Mouse (Mus musculus) midbrain, embryonic 13.5 days (tissue): ENCODE results near the gene Eaf1. TPM values are rescaled to one million over a fixed set of nuclear protein-coding genes. Genes with fewer than 3 reads are reported as not detected.

Experiments
- ATAC-seq: fragments of 200-750 bp; cut with Nextera tagmentation; 2 replicates; pipeline ENCODE4 v1.8.0; 2017; ENCODE audit warnings: mild to moderate bottlenecking, moderate TSS enrichment, moderate library complexity
- H3K27ac ChIP-seq: fragments of 300-500 bp; sonication (generic); 2 replicates; pipeline ENCODE4 v1.5.1; 2015; ENCODE audit warnings: inconsistent platforms, mild to moderate bottlenecking, moderate library complexity
- H3K27me3 ChIP-seq: fragments of 300-500 bp; sonication (generic); 2 replicates; pipeline ENCODE4 v1.6.1; 2015; ENCODE audit warnings: mild to moderate bottlenecking, inconsistent platforms
- H3K36me3 ChIP-seq: fragments of 300-500 bp; sonication (generic); 2 replicates; pipeline ENCODE4 v1.6.1; 2015; ENCODE audit warnings: mild to moderate bottlenecking, inconsistent platforms
- H3K4me1 ChIP-seq: fragments of 300-500 bp; sonication (generic); replicated peaks from 2 replicates; pipeline ENCODE4 v1.6.1; 2015; ENCODE audit warnings: inconsistent platforms
- H3K4me2 ChIP-seq: fragments of 300-500 bp; sonication (generic); replicated peaks from 2 replicates; pipeline ENCODE4 v1.6.1; 2015; ENCODE audit warnings: moderate library complexity, mild to moderate bottlenecking, inconsistent platforms
- H3K4me3 ChIP-seq: fragments of 300-500 bp; sonication (generic); replicated peaks from 2 replicates; pipeline ENCODE4 v1.5.1; 2015; ENCODE audit warnings: mild to moderate bottlenecking, inconsistent platforms
- H3K9ac ChIP-seq: fragments of 300-500 bp; sonication (generic); replicated peaks from 2 replicates; pipeline ENCODE4 v1.6.1; 2015; ENCODE audit warnings: mild to moderate bottlenecking, inconsistent platforms
- H3K9me3 ChIP-seq: fragments of 300-500 bp; sonication (generic); 2 replicates; pipeline ENCODE4 v1.6.1; 2016; ENCODE audit warnings: mild to moderate bottlenecking, inconsistent platforms
- WGBS: fragments of 180-500 bp; shearing (Covaris S2); methylation state at CpG from one replicate; pipeline ENCODE4 v1.1.7; 2015; 5-methylcytosine and 5-hydroxymethylcytosine counted together
- polyA plus RNA-seq: library from polyadenylated mRNA; unstranded; fragments of >200 nt; fragmentation: Nextera tagmentation; extraction: Ambion mirVana; gene quantifications from 2 replicates; pipeline ENCODE4 v1.2.1, GENCODE M21; 2015

The Eaf1 gene
- polyA plus RNA-seq, 1 experiment from 2014 or later: 12.2 TPM

DNA sequence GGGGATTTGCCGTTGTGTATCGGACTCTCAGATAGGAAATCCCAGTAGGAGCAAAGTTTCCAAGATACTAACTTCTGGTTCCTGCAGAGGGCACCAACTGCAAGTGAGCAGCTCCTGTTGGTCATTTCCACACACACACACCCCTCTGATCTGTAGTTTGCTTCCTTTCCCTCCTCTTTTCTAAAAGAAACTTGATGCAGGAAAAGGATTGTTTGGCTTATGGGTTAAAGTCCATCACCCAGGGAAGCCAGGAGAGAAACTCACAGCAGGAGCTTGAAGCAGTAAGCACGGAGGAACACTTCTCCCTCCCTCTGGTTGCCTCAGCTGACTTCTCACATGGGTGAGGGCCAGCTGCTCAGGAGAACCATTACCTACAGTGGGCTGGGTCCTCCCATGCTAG is 25.0 kb downstream of the Eaf1 start:
- Histone ChIP-seq H3K27me3 (no peaks in the 10 kb centered on the region), H3K9ac (no peak overlapping the region), H3K27ac (no peak overlapping the region), H3K4me2 (no peak overlapping the region), H3K9me3 (0 out of 2 replicates have a peak, but pooled peaks cover 4% of the 10 kb centered on the region), H3K36me3 (no peaks in the 10 kb centered on the region), H3K4me3 (no peak overlapping the region), H3K4me1 (no peaks in the 10 kb centered on the region)
- WGBS: 58% methylated on average over 3 of the region's 3 CpGs
- ATAC-seq: no peak

GRCm38 (mm10) chr14:31521318-31521717 is 27.1 kb downstream of the Eaf1 start:
- ATAC-seq: no peak
- no peaks in the 10 kb centered on the region for H3K36me3 ChIP-seq
- H3K27ac ChIP-seq: no peak overlapping the region
- H3K4me3 ChIP-seq: no peak overlapping the region
- H3K9me3 ChIP-seq: no peaks in the 10 kb centered on the region
- no peaks in the 10 kb centered on the region for H3K4me1 ChIP-seq
- H3K9ac ChIP-seq: no peak overlapping the region
- H3K27me3 ChIP-seq: no peaks in the 10 kb centered on the region
- WGBS: 68% methylated on average over 2 of the region's 2 CpGs
- H3K4me2 ChIP-seq: no peak overlapping the region

- Histone ChIP-seq H3K4me1 (no peaks in the 10 kb centered on the region), H3K4me3 (no peak overlapping the region), H3K27me3 (no peaks in the 10 kb centered on the region), H3K4me2 (no peak overlapping the region), H3K27ac (no peak overlapping the region), H3K36me3 (no peaks in the 10 kb centered on the region), H3K9me3 (no peaks in the 10 kb centered on the region), H3K9ac (no peak overlapping the region)
- 80% methylated on average over 7 of the region's 7 CpGs for WGBS
- no peak for ATAC-seq
These were observed 31.0 kb downstream of the Eaf1 start for GRCm38 (mm10) chr14:31525040-31525810.

DNA sequence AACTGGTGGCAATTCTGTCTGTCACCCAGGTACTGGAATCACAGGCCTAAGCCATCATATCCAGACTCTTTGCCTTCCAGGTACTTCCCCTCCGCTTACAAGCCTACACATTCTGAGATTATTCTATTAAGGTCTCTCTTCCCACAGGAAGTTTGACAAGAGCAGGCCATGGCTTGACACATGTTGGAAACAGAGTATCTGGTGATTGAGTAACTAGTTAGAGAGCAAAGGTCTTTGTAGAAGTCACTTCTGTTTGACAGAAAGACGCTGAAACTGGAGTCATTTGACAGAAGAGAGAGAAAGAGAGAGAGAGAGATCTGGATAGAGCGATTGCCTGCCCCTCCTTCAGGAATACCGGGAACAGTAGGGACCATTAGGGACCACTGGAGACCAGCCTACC is 36.6 kb downstream of the Eaf1 start:
- H3K4me3 ChIP-seq: no peak overlapping the region
- no peak overlapping the region for H3K9ac ChIP-seq
- H3K4me1 ChIP-seq: no peaks in the 10 kb centered on the region
- no peaks in the 10 kb centered on the region for H3K27me3 ChIP-seq
- H3K9me3 ChIP-seq: no peaks in the 10 kb centered on the region
- H3K27ac ChIP-seq: no peak overlapping the region
- no peaks in the 10 kb centered on the region for H3K36me3 ChIP-seq
- H3K4me2 ChIP-seq: no peak overlapping the region
- WGBS: 94% methylated on average over 4 of the region's 4 CpGs
- ATAC-seq: no peak

DNA sequence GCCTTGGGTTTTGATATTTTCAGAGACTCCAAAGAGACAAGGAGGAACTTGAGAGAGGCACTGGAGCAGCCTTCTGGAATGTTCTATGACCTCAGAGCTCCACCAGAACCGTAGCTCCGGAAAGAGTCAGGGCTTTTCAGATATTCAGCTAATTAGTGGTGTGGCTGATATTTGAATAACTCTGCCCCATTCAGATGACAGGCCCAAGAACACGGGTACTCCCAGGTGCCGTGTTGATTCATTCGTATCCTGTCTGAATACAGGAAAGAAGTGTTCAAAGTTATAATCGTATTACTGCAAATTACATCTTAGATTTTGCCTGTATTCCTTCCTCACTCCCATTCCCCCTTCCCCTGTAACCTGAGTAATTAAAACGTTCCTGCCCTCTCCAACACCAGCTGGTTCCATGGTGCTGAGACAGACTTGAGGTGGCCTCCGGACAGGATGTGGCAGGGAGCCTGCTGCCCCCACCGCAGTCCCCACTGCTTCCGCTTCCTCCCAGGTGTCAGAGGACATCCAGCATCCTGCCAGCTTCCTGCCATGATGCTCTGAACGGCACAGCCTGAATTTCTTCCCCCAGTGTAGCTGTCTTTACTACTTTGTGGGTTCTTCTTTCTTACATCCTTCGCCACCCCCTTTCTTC is 37.4 kb downstream of the Eaf1 start:
- H3K27me3 ChIP-seq: no peaks in the 10 kb centered on the region
- no peak overlapping the region for H3K27ac ChIP-seq
- 77% methylated on average over 12 of the region's 12 CpGs for WGBS
- no peak for ATAC-seq
- H3K4me1 ChIP-seq: no peaks in the 10 kb centered on the region
- no peak overlapping the region for H3K9ac ChIP-seq
- no peaks in the 10 kb centered on the region for H3K9me3 ChIP-seq
- no peak overlapping the region for H3K4me2 ChIP-seq
- no peaks in the 10 kb centered on the region for H3K36me3 ChIP-seq
- no peak overlapping the region for H3K4me3 ChIP-seq

- WGBS: 57% methylated on average over 3 of the region's 3 CpGs
- no peaks in the 10 kb centered on the region for H3K27me3 ChIP-seq
- H3K4me2 ChIP-seq: no peak overlapping the region
- H3K4me3 ChIP-seq: no peak overlapping the region
- no peak for ATAC-seq
- H3K9ac ChIP-seq: no peak overlapping the region
- no peak overlapping the region for H3K27ac ChIP-seq
- no peaks in the 10 kb centered on the region for H3K36me3 ChIP-seq
- no peaks in the 10 kb centered on the region for H3K9me3 ChIP-seq
- no peaks in the 10 kb centered on the region for H3K4me1 ChIP-seq
These were observed 38.5 kb downstream of the Eaf1 start for GRCm38 (mm10) chr14:31532656-31533055.

DNA sequence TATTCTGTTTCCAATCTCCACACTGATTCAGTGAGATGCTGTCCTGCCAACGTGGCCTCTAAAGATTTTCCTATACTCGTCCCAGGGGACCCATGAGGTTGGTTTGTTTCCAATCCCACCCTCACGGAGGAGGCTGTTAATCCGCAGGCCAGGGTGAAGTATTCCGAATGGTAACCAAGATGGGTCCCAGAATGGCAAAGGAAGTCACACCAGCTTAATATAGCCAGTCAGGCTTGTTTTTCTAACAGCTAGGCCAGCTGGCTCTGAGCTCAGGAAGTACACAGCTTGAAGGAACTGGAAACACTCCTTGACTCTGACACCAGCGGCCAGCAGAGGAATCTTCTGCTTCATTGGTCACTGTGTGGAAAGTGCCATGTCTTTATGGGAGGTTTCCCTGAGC is 43.1 kb downstream of the Eaf1 start:
- H3K4me3 ChIP-seq: no peak overlapping the region
- no peaks in the 10 kb centered on the region for H3K36me3 ChIP-seq
- H3K4me1 ChIP-seq: no peaks in the 10 kb centered on the region
- H3K4me2 ChIP-seq: no peak overlapping the region
- no peak overlapping the region for H3K27ac ChIP-seq
- no peaks in the 10 kb centered on the region for H3K27me3 ChIP-seq
- H3K9me3 ChIP-seq: no peaks in the 10 kb centered on the region
- no peak for ATAC-seq
- 82% methylated on average over 6 of the region's 6 CpGs for WGBS
- no peak overlapping the region for H3K9ac ChIP-seq

DNA sequence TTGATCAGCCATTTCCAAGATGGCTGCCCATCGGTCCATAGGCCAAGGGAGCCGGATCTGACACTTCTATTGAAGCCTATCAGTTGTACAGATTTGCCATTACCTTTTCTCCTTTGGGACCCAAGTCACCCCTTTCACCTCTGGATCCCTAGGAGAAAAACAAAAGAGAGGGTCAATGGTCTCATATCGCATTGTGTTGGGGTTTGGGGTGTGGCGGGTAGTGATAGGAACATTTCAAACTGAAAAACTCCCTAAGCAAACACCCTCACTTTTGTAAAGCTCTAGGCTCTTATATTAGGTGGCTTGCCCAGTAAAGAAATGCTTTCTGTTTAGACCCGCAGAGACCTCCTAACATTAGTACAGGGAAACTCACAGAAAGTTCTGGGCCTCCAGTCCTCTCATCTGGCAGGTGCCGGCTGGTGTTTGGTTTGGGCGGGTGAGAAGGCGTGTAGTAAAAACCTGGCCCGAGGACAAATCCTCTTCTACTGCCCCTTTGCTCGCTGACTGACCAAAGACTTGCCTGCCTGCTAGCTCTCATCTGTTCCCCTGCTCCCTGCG is 49.8 kb downstream of the Eaf1 start:
- 86% methylated on average over 11 of the region's 11 CpGs for WGBS

DNA sequence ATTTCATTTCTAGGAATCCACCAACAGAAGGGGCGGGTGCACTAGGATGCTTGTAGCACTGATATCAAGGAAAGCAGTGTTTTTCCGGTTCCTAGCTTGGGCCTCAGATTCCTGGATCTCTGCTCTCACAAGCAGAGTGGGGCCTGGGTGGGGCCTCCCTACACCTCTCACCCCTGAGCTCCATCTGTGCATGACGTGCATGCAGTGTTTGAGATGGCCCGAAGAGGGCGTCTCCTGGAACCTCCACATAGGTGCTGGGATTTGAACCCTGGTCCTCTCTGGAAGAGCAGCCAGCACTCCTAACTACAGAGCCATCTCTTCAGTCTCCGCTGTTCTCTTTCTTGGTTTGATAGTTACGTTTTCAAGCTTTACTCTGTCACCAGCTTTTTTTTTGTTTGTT is 60.8 kb downstream of the Eaf1 start:
- no peaks in the 10 kb centered on the region for H3K36me3 ChIP-seq
- no peak overlapping the region for H3K27ac ChIP-seq
- no peaks in the 10 kb centered on the region for H3K9me3 ChIP-seq
- no peak overlapping the region for H3K9ac ChIP-seq
- no peak overlapping the region for H3K4me3 ChIP-seq
- H3K4me1 ChIP-seq: no peaks in the 10 kb centered on the region
- ATAC-seq: no peak
- no peaks in the 10 kb centered on the region for H3K27me3 ChIP-seq
- 94% methylated on average over 7 of the region's 7 CpGs for WGBS
- H3K4me2 ChIP-seq: no peak overlapping the region

More for the DNA sequence above, 49.8 kb downstream of the Eaf1 start:
- Histone ChIP-seq H3K4me3 (no peak overlapping the region), H3K9me3 (no peaks in the 10 kb centered on the region), H3K27ac (no peak overlapping the region), H3K9ac (no peak overlapping the region), H3K36me3 (no peaks in the 10 kb centered on the region), H3K27me3 (no peaks in the 10 kb centered on the region), H3K4me2 (no peak overlapping the region), H3K4me1 (no peaks in the 10 kb centered on the region)
- no peak for ATAC-seq

DNA sequence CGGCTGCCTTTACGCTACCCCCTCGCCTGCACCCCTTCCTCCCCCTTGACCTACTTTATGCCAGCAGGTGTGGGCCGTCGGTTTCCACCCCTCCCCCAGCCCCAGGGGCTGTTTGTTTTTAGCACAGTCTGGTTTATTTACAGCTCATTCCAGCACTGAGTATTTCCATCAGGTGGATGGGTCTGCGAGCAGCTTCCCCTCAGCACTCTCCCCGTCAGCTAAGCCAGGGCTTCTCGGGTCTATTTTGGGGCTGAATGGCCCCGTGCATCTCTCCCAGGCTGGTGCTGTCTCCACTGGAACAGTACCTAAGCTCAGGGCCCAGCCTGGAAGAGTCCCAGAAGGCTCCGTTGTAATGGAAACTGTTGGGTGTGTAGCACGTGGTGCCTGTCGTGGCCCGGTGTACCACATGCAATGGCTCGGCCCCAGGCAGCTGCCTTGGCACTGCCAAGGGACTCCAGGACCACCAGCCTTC is 61.8 kb downstream of the Eaf1 start:
- H3K4me3 ChIP-seq: no peak overlapping the region
- no peaks in the 10 kb centered on the region for H3K36me3 ChIP-seq
- H3K4me2 ChIP-seq: no peak overlapping the region
- no peak for ATAC-seq
- H3K9ac ChIP-seq: no peak overlapping the region
- no peaks in the 10 kb centered on the region for H3K9me3 ChIP-seq
- H3K27ac ChIP-seq: no peak overlapping the region
- H3K4me1 ChIP-seq: no peaks in the 10 kb centered on the region
- 80% methylated on average over 14 of the region's 14 CpGs for WGBS
- no peaks in the 10 kb centered on the region for H3K27me3 ChIP-seq

DNA sequence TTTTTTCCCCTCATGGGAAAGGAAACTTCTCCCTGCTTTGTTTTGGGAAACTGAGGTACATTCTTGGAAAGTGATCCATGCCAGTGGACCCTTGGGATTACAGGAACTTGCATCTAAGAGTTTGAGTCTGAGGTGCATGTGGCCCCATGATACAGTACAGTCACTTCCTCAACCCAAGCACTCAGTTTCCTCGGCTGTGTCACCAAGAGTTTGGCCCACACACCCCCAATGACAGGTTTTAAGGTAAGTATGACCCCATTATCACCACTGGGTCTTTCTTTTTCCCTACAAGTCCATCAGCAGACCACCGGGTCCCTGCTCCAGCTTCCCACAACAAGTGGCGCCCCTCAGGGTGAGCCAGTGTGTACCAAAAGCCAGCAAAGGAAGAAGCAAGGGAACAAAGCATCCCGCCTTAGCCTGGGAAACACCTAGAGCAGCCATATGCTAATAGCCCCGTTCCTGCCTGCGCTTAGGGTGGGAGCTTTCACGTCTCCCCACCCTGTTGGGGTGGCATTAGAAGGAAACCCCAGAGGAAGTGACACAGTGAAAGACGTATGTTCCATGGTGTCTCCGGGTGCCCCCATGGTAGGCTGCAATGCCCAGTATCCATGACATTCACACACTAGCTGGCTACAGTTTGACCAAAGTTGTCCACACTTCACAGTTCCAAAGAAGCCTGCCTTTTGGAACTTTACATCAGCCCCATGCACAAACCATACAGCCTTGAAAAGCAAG is 62.5 kb downstream of the Eaf1 start:
- no peak overlapping the region for H3K9ac ChIP-seq
- no peaks in the 10 kb centered on the region for H3K36me3 ChIP-seq
- 83% methylated on average over 9 of the region's 9 CpGs for WGBS
- no peak overlapping the region for H3K4me2 ChIP-seq
- no peaks in the 10 kb centered on the region for H3K4me1 ChIP-seq
- no peak overlapping the region for H3K4me3 ChIP-seq
- no peaks in the 10 kb centered on the region for H3K27me3 ChIP-seq
- ATAC-seq: no peak
- no peaks in the 10 kb centered on the region for H3K9me3 ChIP-seq
- H3K27ac ChIP-seq: no peak overlapping the region

DNA sequence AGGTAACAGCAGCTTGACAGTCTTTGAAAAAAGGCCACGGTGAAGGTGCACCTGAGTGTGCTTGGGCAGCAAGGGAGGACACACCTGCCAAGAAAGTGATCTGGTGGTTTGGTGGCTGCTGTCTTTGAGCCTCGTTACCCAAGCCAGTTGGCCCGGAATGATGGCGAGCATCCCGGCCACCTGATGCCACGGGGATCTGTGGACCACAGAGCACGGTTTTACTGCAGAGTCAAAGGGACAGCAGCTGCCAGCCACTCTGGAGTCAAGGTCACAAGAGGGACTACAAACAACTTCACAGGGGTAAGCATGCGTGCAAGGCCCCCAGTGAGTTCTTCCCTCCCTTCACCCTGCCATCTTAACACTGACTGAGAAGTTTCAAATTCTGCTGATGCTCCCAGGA is 63.1 kb downstream of the Eaf1 start:
- no peaks in the 10 kb centered on the region for H3K9me3 ChIP-seq
- H3K27me3 ChIP-seq: no peaks in the 10 kb centered on the region
- WGBS: 90% methylated on average over 8 of the region's 8 CpGs
- H3K27ac ChIP-seq: no peak overlapping the region
- no peak overlapping the region for H3K4me3 ChIP-seq
- no peaks in the 10 kb centered on the region for H3K4me1 ChIP-seq
- no peak overlapping the region for H3K9ac ChIP-seq
- no peaks in the 10 kb centered on the region for H3K36me3 ChIP-seq
- no peak for ATAC-seq
- H3K4me2 ChIP-seq: no peak overlapping the region
